Mouse (Mus musculus) neural tube, embryonic 13.5 days (tissue): Measurements from ENCODE around the gene Evi5. TPM values are rescaled to one million over a fixed set of nuclear protein-coding genes. Genes with fewer than 3 reads are reported as not detected.

Experiments used
- ATAC-seq: fragments of 200-750 bp; cut with Nextera tagmentation; 2 replicates; pipeline ENCODE4 v1.8.0; 2017; ENCODE audit warnings: low read depth, mild to moderate bottlenecking, moderate TSS enrichment, moderate library complexity
- H3K27ac ChIP-seq: fragments of 300-500 bp; sonication (generic); replicated peaks from 2 replicates; pipeline ENCODE4 v1.5.1; 2015; ENCODE audit warnings: moderate library complexity, mild to moderate bottlenecking, inconsistent platforms
- H3K27me3 ChIP-seq: fragments of 300-500 bp; sonication (generic); 2 replicates; pipeline ENCODE4 v1.6.1; 2015; ENCODE audit warnings: mild to moderate bottlenecking, inconsistent platforms
- H3K36me3 ChIP-seq: fragments of 300-500 bp; sonication (generic); 2 replicates; pipeline ENCODE4 v1.6.1; 2015; ENCODE audit warnings: mild to moderate bottlenecking, inconsistent platforms
- H3K4me1 ChIP-seq: fragments of 300-500 bp; sonication (generic); replicated peaks from 2 replicates; pipeline ENCODE4 v1.6.1; 2015; ENCODE audit warnings: inconsistent platforms
- H3K4me2 ChIP-seq: fragments of 300-500 bp; sonication (generic); 2 replicates; pipeline ENCODE4 v1.6.1; 2015; ENCODE audit warnings: inconsistent platforms, mild to moderate bottlenecking, moderate library complexity
- H3K4me3 ChIP-seq: fragments of 300-500 bp; sonication (generic); 2 replicates; pipeline ENCODE4 v1.5.1; 2015; ENCODE audit warnings: mild to moderate bottlenecking, inconsistent platforms
- H3K9ac ChIP-seq: fragments of 300-500 bp; sonication (generic); 2 replicates; pipeline ENCODE4 v1.6.1; 2015; ENCODE audit warnings: moderate library complexity, mild to moderate bottlenecking, inconsistent platforms
- H3K9me3 ChIP-seq: fragments of 300-500 bp; sonication (generic); 2 replicates; pipeline ENCODE4 v1.6.1; 2016; ENCODE audit warnings: inconsistent platforms
- WGBS: fragments of 180-500 bp; shearing (Covaris S2); methylation state at CpG from one replicate; pipeline ENCODE4 v1.1.7; 2015; 5-methylcytosine and 5-hydroxymethylcytosine counted together
- polyA plus RNA-seq: library from polyadenylated mRNA; unstranded; fragments of >200 nt; fragmentation: Nextera tagmentation; extraction: Ambion mirVana; gene quantifications from 2 replicates; pipeline ENCODE4 v1.2.1, GENCODE M21; 2015

The Evi5 gene
- polyA plus RNA-seq, 1 experiment from 2014 or later, result 56.1 TPM

DNA sequence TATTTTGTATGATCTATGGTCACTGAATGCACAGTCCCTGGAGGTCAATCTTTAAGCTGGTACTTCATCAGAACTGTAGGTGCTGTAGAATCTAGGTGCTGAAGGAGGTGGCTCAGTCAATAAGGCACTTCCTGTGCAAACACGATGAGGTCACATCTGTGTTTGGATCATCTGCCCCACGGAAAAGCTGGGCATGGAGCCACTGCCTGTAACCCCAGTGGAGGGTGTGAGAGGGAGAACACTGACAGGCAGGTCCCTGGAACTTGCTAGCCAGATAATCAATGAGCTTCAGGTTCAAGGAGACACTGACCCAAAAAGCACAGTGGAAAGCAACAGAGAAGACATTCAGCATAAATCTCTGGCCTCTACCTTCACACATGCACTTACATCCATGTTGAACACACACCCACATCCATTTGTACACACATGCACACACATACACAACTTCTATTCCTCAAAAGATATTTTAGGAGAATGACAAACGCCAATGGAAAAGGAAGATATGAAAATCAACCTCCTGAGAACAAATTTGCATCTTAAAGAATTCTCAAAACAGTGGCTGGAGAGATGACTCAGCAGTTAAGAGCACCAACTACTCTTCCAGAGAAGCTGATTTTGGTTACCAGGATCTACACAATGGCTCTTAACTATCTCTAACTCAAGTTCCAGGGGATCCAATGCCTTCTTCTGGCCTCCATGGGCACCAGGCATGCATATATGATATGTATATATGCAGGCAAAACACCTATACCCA is 35.8 kb downstream of the Evi5 start:
- no peak overlapping the region for H3K4me3 ChIP-seq
- 77% methylated on average over 3 of the region's 3 CpGs for WGBS
- no peak overlapping the region for H3K27ac ChIP-seq
- H3K36me3 ChIP-seq, result peaks cover 7% of the 10 kb centered on the region; the same call in 1 of the 2 replicates
- H3K27me3 ChIP-seq, result no peaks in the 10 kb centered on the region
- no peaks in the 10 kb centered on the region for H3K4me1 ChIP-seq
- H3K4me2 ChIP-seq, result no peak overlapping the region
- no peaks in the 10 kb centered on the region for H3K9me3 ChIP-seq
- no peak overlapping the region for H3K9ac ChIP-seq
- no peak for ATAC-seq

DNA sequence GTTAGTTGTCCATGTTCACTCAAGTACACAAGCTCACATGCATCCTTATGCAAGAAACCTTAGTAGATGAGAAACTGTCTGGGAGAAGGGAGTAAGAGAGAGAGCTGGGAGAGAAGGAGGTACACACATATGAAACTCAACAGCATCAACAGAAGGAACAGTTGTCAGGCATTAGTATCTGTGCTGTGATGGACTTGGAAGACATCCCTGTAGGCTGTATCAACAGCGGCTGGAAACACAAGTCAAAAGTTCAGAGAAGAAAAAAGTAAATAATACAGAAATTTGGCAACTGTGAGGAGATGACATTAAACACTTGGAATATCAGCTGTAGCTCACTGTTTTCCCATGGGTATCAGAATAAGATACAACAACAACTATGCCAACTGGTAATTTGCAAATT is 40.6 kb downstream of the Evi5 start:
- 94% methylated on average over 1 of the region's 1 CpGs for WGBS
- no peak for ATAC-seq
- Histone ChIP-seq H3K36me3 (peaks cover 9% of the 10 kb centered on the region), H3K4me1 (no peaks in the 10 kb centered on the region), H3K27ac (no peak overlapping the region), H3K27me3 (no peaks in the 10 kb centered on the region), H3K9me3 (peaks cover 13% of the 10 kb centered on the region), H3K4me3 (no peak overlapping the region), H3K4me2 (no peak overlapping the region), H3K9ac (no peak overlapping the region)

DNA sequence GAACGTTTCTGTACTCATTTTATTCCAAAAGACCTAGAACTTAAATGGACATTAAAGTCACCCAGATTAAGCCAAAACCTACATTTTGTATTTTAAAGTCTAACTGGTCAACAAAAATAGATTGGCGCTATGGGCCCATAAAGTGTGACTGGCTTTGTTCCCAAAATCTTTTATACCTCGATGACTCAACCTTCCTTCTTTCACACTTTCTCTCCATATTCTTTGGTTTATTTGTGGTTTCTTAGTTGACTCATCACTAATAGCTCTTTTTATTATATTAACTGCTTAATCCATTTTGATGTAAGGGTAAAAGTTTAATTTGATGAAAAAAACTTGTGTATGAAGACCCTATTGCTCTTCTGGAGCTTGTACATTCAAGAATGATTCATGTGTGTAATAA is 43.6 kb downstream of the Evi5 start:
- H3K4me1 ChIP-seq, result no peaks in the 10 kb centered on the region
- ATAC-seq, result no peak
- peaks cover 9% of the 10 kb centered on the region for H3K36me3 ChIP-seq
- no peaks in the 10 kb centered on the region for H3K27me3 ChIP-seq
- H3K9me3 ChIP-seq, result peaks cover 13% of the 10 kb centered on the region
- WGBS, result 87% methylated on average over 3 of the region's 3 CpGs
- H3K9ac ChIP-seq, result no peak overlapping the region
- H3K4me3 ChIP-seq, result no peak overlapping the region
- H3K27ac ChIP-seq, result no peak overlapping the region
- no peak overlapping the region for H3K4me2 ChIP-seq

DNA sequence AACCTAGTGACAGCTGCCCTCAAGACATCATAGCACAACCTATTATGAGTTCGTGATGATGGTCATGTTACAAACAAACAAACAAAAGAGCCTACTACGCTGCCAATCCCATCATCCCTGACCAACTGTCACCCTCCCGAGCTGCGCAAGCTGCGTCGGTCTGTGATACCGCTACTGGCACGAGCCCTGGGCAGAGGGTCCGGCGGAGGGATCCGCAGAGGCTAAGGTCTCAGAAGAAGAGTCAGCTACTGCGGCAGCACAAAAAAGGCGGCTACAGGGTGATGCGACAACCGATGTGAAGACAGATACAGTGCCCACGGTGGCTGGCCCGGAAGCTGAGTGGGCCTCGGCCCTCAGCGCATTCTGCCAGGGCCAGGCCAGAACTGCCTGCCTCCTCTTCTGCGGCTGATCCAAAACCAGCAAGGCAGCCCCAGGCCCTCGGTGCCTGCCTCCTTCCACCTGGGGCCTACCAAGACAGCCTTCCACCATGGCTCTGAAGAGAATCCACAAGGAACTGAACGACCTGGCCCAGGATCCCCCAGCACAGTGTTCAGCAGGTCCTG is 44.8 kb downstream of the Evi5 start, which contains the start of gene Ube2d2b:
Ube2d2b (plus strand) TSS at position 102 of the 563 bp plus-strand sequence.
- H3K27me3 ChIP-seq, result no peaks in the 10 kb centered on the region
- peaks cover 9% of the 10 kb centered on the region for H3K36me3 ChIP-seq
- ATAC-seq, result no peak
- no peak within 1 kb of the TSS for H3K4me3 ChIP-seq
- no peak within 1 kb of the TSS for H3K4me2 ChIP-seq
- no peak within 1 kb of the TSS for H3K9ac ChIP-seq
- no peak within 1 kb of the TSS for H3K27ac ChIP-seq
- peaks cover 13% of the 10 kb centered on the region for H3K9me3 ChIP-seq
- 94% methylated on average over 22 of the region's 22 CpGs for WGBS
- no peaks in the 10 kb centered on the region for H3K4me1 ChIP-seq

DNA sequence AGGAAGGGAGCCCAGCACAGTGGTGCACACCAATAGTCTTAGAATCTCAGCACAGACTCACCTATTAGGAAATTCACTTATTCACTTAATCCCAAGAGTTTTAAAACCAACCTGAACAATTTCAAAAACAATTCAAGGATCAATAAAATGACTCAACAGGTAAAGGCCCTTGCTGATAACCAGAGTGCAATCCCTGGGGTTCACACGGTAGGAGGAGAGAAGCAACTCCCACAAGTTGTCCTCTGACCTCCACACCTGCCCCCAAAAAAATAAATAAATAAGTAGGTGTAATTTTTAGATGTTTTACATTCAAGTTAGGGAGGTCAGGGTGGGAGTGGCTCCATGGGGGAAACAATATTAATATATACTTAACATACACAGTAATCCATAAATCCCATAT is 52.4 kb downstream of the Evi5 start:
- Histone ChIP-seq H3K4me3 (no peak overlapping the region), H3K9ac (no peak overlapping the region), H3K36me3 (peaks cover 7% of the 10 kb centered on the region; the same call in 1 of the 2 replicates), H3K9me3 (no peaks in the 10 kb centered on the region), H3K27ac (no peak overlapping the region), H3K4me2 (no peak overlapping the region), H3K4me1 (no peaks in the 10 kb centered on the region), H3K27me3 (no peaks in the 10 kb centered on the region)
- WGBS, result 96% methylated on average over 1 of the region's 1 CpGs
- no peak for ATAC-seq

DNA sequence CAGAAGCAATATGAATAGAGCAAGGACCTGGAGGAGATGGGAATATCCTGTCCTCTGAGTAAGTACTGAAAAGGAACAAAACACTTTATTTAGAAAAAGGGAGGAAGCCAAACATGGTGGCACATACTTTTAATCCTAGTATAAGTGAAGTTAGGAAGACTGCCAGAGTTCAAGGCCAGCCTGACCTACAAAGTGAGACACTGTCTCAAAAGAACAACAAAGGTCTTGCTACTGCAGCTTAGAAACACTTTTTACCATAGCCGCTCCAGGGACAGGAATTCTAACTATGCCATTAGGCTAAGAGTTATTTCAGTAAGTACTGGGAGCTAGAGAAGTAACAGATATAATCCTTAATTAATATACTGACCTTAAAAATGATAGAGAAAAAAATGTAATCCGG is 60.3 kb downstream of the Evi5 start:
- Histone ChIP-seq H3K9me3 (no peaks in the 10 kb centered on the region), H3K4me2 (no peak overlapping the region), H3K27me3 (no peaks in the 10 kb centered on the region), H3K4me3 (no peak overlapping the region), H3K36me3 (peaks cover 32% of the 10 kb centered on the region), H3K4me1 (no peaks in the 10 kb centered on the region), H3K27ac (no peak overlapping the region), H3K9ac (no peak overlapping the region)
- ATAC-seq, result no peak
- 93% methylated on average over 2 of the region's 2 CpGs for WGBS

DNA sequence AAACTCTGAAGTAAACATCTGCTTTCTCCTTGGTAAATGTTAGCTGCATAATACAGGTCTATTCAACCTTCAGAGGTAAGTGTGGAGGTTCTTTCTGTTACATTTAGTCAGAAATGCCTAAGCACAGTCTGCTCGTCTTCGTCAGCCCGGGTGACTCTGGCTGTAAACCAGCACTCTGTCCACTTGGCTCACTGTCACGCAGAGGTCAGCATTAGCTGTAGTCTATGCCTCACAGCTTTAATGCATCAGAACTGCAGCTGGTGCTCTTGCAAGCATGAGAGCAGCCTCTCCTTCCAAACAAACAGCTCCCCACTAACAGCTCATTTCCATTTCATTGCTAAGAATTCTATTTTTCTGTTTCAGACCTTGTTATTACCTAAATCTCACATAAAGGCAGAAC is 67.4 kb downstream of the Evi5 start:
- H3K4me2 ChIP-seq, result no peak overlapping the region
- H3K27ac ChIP-seq, result no peak overlapping the region
- H3K4me1 ChIP-seq, result no peaks in the 10 kb centered on the region
- 73% methylated on average over 4 of the region's 4 CpGs for WGBS
- H3K9ac ChIP-seq, result no peak overlapping the region
- no peaks in the 10 kb centered on the region for H3K27me3 ChIP-seq
- no peak overlapping the region for H3K4me3 ChIP-seq
- peaks cover 17% of the 10 kb centered on the region for H3K36me3 ChIP-seq
- ATAC-seq, result no peak
- no peaks in the 10 kb centered on the region for H3K9me3 ChIP-seq

DNA sequence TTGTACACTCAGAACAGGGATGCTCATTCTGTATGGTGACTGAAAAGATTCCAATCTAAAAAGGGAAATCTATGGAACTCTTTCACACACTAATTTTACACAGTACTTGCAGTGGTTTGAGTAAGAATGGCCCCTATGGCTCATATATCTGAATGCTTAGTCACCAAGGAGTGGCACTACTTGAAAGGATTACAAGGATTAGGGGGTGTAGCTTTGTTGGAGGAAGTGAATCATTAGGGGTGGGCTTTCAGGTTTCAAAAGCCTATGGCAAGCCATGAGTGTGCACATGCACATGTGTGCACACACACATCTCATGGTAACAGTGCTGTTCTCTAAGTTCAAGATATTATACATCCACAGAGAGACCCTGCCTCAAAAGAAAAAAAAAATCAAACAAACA is 72.3 kb downstream of the Evi5 start:
- ATAC-seq, result no peak
- H3K27ac ChIP-seq, result no peak overlapping the region
- H3K9me3 ChIP-seq, result no peaks in the 10 kb centered on the region
- peaks cover 10% of the 10 kb centered on the region; the same call in 1 of the 2 replicates for H3K36me3 ChIP-seq
- no peak overlapping the region for H3K9ac ChIP-seq
- H3K4me1 ChIP-seq, result no peaks in the 10 kb centered on the region
- H3K27me3 ChIP-seq, result no peaks in the 10 kb centered on the region
- no peak overlapping the region for H3K4me2 ChIP-seq
- no peak overlapping the region for H3K4me3 ChIP-seq

DNA sequence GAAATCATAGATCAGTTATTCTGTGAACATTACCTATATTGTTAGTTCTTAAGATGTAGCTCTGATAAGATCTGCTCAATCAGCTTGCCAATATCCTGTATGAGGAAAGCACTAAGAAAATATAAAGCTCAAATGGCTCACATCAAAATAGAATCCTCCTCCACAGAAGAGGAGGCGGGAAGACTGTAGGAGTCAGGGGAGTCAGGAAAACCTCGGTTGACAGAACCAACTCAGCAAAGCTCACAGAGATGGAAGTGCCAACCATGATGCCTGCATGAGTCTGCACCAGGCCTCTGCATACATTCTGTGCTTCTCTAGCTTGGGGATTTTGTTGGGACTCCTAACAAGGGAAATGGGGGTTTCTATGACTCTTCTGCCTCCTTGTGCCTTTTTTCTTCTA is 73.7 kb downstream of the Evi5 start:
- no peaks in the 10 kb centered on the region for H3K9me3 ChIP-seq
- no peak for ATAC-seq
- no peaks in the 10 kb centered on the region for H3K27me3 ChIP-seq
- peaks cover 15% of the 10 kb centered on the region; the same call in 1 of the 2 replicates for H3K36me3 ChIP-seq
- H3K9ac ChIP-seq, result no peak overlapping the region
- 86% methylated on average over 2 of the region's 2 CpGs for WGBS
- no peaks in the 10 kb centered on the region for H3K4me1 ChIP-seq
- no peak overlapping the region for H3K4me3 ChIP-seq
- H3K4me2 ChIP-seq, result no peak overlapping the region
- no peak overlapping the region for H3K27ac ChIP-seq

DNA sequence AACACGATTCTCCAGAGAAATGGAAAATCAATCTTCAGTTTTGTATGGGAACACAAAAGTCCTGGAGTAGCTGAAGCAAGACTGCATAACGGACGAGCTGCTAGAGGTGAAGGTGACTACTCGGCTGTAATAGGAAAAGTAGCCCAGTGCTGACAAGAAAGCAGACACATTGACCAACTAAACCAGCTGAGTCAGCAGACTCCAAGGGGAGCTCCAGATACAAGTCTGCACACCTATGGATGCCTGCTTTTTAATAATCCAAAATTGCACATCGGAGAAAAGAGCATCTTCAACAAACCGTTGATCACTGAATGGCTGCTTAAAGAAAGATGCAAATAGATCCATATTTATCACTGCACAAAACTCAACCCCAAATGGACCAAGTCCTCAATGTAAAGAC is 76.6 kb downstream of the Evi5 start:
- Histone ChIP-seq H3K4me1 (no peaks in the 10 kb centered on the region), H3K27ac (no peak overlapping the region), H3K4me3 (no peak overlapping the region), H3K27me3 (no peaks in the 10 kb centered on the region), H3K36me3 (peaks cover 23% of the 10 kb centered on the region; the same call in 1 of the 2 replicates), H3K9ac (no peak overlapping the region), H3K9me3 (no peaks in the 10 kb centered on the region), H3K4me2 (no peak overlapping the region)
- 92% methylated on average over 6 of the region's 6 CpGs for WGBS
- ATAC-seq, result no peak

DNA sequence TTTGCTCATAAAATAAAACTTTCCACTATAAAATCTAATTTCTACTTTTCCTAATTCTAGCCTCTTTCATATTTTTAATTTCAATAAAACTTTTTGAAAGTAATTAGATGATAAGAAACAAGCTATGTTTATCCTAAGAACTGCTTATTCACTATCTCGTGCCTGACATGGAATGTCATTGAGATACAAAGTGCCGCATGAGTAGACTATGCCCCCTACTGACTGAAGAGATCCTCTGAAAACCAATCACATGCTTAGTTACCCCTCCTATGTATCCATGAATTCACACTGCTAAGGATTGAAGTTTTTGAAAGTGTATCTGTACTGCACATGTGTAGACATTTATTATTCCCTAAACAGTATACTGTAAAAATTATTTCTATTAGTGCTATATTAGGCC is 81.0 kb downstream of the Evi5 start:
- Histone ChIP-seq H3K36me3 (peaks cover 17% of the 10 kb centered on the region; the same call in 1 of the 2 replicates), H3K27me3 (no peaks in the 10 kb centered on the region), H3K27ac (no peak overlapping the region), H3K4me1 (no peaks in the 10 kb centered on the region), H3K9ac (no peak overlapping the region), H3K4me3 (no peak overlapping the region), H3K4me2 (no peak overlapping the region), H3K9me3 (no peaks in the 10 kb centered on the region)
- ATAC-seq, result no peak
- 37% methylated on average over 2 of the region's 2 CpGs for WGBS

DNA sequence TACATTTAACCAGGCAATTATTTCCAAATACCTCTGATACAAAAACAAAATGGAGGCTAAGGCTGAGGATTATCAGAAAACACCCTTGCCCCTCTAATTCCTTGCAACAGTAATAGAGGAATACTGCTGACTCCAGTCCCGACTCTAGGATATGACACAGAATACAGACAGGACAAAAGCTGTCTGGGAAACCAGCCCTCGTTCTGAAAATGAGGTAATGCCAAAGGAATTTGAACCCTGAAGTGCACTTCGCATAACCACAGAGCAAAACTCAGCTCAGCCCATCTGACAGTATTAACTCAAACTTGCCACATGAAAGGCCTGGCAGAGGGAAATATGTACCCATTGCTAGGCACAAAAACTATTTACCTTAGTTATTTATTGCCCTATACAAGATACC is 81.6 kb downstream of the Evi5 start:
- H3K36me3 ChIP-seq, result peaks cover 13% of the 10 kb centered on the region; the same call in 1 of the 2 replicates
- H3K4me1 ChIP-seq, result no peaks in the 10 kb centered on the region
- H3K27me3 ChIP-seq, result no peaks in the 10 kb centered on the region
- no peak for ATAC-seq
- no peak overlapping the region for H3K9ac ChIP-seq
- no peaks in the 10 kb centered on the region for H3K9me3 ChIP-seq
- H3K4me3 ChIP-seq, result no peak overlapping the region
- H3K4me2 ChIP-seq, result no peak overlapping the region
- no peak overlapping the region for H3K27ac ChIP-seq
- WGBS, result 43% methylated on average over 3 of the region's 3 CpGs

DNA sequence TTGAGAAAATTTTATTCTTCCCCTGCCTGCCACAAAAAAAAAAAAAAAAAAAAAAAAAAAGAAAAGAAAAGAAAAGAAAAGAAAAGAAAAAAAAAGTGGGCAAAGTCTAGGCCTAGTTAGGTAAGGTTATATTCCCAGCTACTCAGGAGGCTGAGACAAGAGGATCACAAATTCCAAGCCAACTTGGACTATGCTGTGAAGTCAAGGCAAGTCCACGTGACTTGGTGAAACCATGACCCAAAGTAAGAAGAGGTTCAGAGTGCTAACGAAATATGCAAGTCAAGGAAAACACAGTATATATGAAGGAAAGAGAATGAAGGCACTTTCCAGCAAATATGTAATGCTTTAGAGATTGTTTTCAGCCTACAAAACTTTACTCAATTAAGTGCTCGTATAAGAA is 82.4 kb downstream of the Evi5 start:
- no peak overlapping the region for H3K4me3 ChIP-seq
- H3K4me2 ChIP-seq, result no peak overlapping the region
- H3K9me3 ChIP-seq, result no peaks in the 10 kb centered on the region
- no peaks in the 10 kb centered on the region for H3K27me3 ChIP-seq
- no peak overlapping the region for H3K27ac ChIP-seq
- no peaks in the 10 kb centered on the region for H3K4me1 ChIP-seq
- ATAC-seq, result no peak
- no peak overlapping the region for H3K9ac ChIP-seq
- peaks cover 16% of the 10 kb centered on the region for H3K36me3 ChIP-seq
- 92% methylated on average over 3 of the region's 3 CpGs for WGBS
